Mouse (Mus musculus) kidney, embryonic 16.5 days (tissue): Measurements from ENCODE around the gene Mr1. TPM values are rescaled to one million over a fixed set of nuclear protein-coding genes. Genes with fewer than 3 reads are reported as not detected.
A peak's percentile ranks its signal among the peaks of the same experiment; 100 is the strongest.

Experiments used
- ATAC-seq: fragments of 200-750 bp; cut with Nextera tagmentation; 2 replicates; pipeline ENCODE4 v1.8.0; 2017; ENCODE audit warnings: moderate TSS enrichment; ENCODE audit not compliant: low FRiP score, low TSS enrichment
- H3K27ac ChIP-seq: fragments of 300-500 bp; sonication (generic); 2 replicates; pipeline ENCODE4 v1.5.1; 2014; ENCODE audit warnings: low read length
- H3K27me3 ChIP-seq: fragments of 300-500 bp; sonication (generic); 2 replicates; pipeline ENCODE4 v1.6.1; 2014; ENCODE audit warnings: low read length, control low read depth, mixed read lengths; ENCODE audit not compliant: insufficient read depth
- H3K36me3 ChIP-seq: fragments of 300-500 bp; sonication (generic); 2 replicates; pipeline ENCODE4 v1.6.1; 2014; ENCODE audit warnings: low read length, control low read depth, mixed read lengths; ENCODE audit not compliant: insufficient read depth
- H3K4me1 ChIP-seq: fragments of 300-500 bp; sonication (generic); 2 replicates; pipeline ENCODE4 v1.6.1; 2014; ENCODE audit warnings: low read length, control low read depth, mixed read lengths; ENCODE audit not compliant: insufficient read depth
- H3K4me2 ChIP-seq: fragments of 300-500 bp; sonication (generic); replicated peaks from 2 replicates; pipeline ENCODE4 v1.6.1; 2014; ENCODE audit warnings: low read depth, low read length
- H3K4me3 ChIP-seq: fragments of 300-500 bp; sonication (generic); 2 replicates; pipeline ENCODE4 v1.5.1; 2014; ENCODE audit warnings: mild to moderate bottlenecking, low read length
- H3K9ac ChIP-seq: fragments of 300-500 bp; sonication (generic); replicated peaks from 2 replicates; pipeline ENCODE4 v1.6.1; 2014; ENCODE audit warnings: low read length
- H3K9me3 ChIP-seq: fragments of 300-500 bp; sonication (generic); 2 replicates; pipeline ENCODE4 v1.6.1; 2016; ENCODE audit warnings: low read length, control low read depth
- WGBS: fragments of 180-500 bp; shearing (Covaris S2); extraction: QIAGEN DNeasy Blood & Tissue Kit; methylation state at CpG from one replicate; pipeline ENCODE4 v1.1.7; 2014; 5-methylcytosine and 5-hydroxymethylcytosine counted together
- polyA plus RNA-seq: library from polyadenylated mRNA; unstranded; fragments of >200 nt; fragmentation: Nextera tagmentation; extraction: Ambion mirVana; gene quantifications from 2 replicates; pipeline ENCODE4 v1.2.1, GENCODE M21; 2015

The Mr1 gene
- polyA plus RNA-seq, 1 experiment from 2014 or later = 8.6 TPM

GRCm38 (mm10) chr1:155098486-155099279, 47.9 kb downstream of the Mr1 start:
- H3K4me2 ChIP-seq = peak overlapping the region; percentile 76
- peak; percentile 71 for ATAC-seq
- under 1% methylated on average over 81 of the region's 93 CpGs for WGBS
- H3K4me3 ChIP-seq = peak overlapping the region; percentile 75
- H3K9me3 ChIP-seq = no peaks in the 10 kb centered on the region
- peak overlapping the region; percentile 88 for H3K27ac ChIP-seq
- peaks cover 19% of the 10 kb centered on the region for H3K4me1 ChIP-seq
- H3K9ac ChIP-seq = peak overlapping the region; percentile 98
- H3K36me3 ChIP-seq = no peaks in the 10 kb centered on the region
- H3K27me3 ChIP-seq = no peaks in the 10 kb centered on the region

GRCm38 (mm10) chr1:155097931-155098485, 48.6 kb downstream of the Mr1 start:
- no peak for ATAC-seq
- WGBS = 0% methylated on average over 33 of the region's 33 CpGs
- no peaks in the 10 kb centered on the region for H3K9me3 ChIP-seq
- H3K9ac ChIP-seq = peak overlapping the region; percentile 98
- H3K27ac ChIP-seq = peak overlapping the region; percentile 88
- no peaks in the 10 kb centered on the region for H3K36me3 ChIP-seq
- peaks cover 26% of the 10 kb centered on the region for H3K4me1 ChIP-seq
- H3K27me3 ChIP-seq = no peaks in the 10 kb centered on the region
- peak overlapping the region; percentile 75 for H3K4me3 ChIP-seq
- peak overlapping the region; percentile 76 for H3K4me2 ChIP-seq

- H3K4me3 ChIP-seq = peak overlapping the region; percentile 75
- H3K36me3 ChIP-seq = no peaks in the 10 kb centered on the region
- ATAC-seq = no peak
- H3K4me1 ChIP-seq = peaks cover 33% of the 10 kb centered on the region
- H3K4me2 ChIP-seq = peak overlapping the region; percentile 76
- no peaks in the 10 kb centered on the region for H3K9me3 ChIP-seq
- H3K27me3 ChIP-seq = no peaks in the 10 kb centered on the region
- WGBS = 32% methylated on average over 6 of the region's 6 CpGs
- peak overlapping the region; percentile 88; the same call in 1 of the 2 replicates for H3K27ac ChIP-seq
- H3K9ac ChIP-seq = peak overlapping the region; percentile 98
Observed at GRCm38 (mm10) chr1:155097354-155097753, 49.3 kb downstream of the Mr1 start.

- Histone ChIP-seq H3K27ac (no peak overlapping the region), H3K27me3 (no peaks in the 10 kb centered on the region), H3K4me1 (peaks cover 39% of the 10 kb centered on the region), H3K9ac (no peak overlapping the region), H3K4me2 (peak overlapping the region; percentile 76), H3K36me3 (no peaks in the 10 kb centered on the region), H3K4me3 (peak overlapping the region; percentile 75), H3K9me3 (no peaks in the 10 kb centered on the region)
- 85% methylated on average over 4 of the region's 4 CpGs for WGBS
- no peak for ATAC-seq
Observed at GRCm38 (mm10) chr1:155096620-155097261, 49.9 kb downstream of the Mr1 start.

GRCm38 (mm10) chr1:155093971-155094707, 52.5 kb downstream of the Mr1 start:
- Histone ChIP-seq H3K4me1 (peaks cover 46% of the 10 kb centered on the region), H3K4me3 (no peak overlapping the region), H3K27me3 (no peaks in the 10 kb centered on the region), H3K27ac (peak overlapping the region; percentile 86), H3K9me3 (no peaks in the 10 kb centered on the region), H3K9ac (no peak overlapping the region), H3K4me2 (no peak overlapping the region), H3K36me3 (no peaks in the 10 kb centered on the region)
- 61% methylated on average over 9 of the region's 9 CpGs for WGBS
- no peak for ATAC-seq

GRCm38 (mm10) chr1:155093145-155093791, 53.3 kb downstream of the Mr1 start:
- Histone ChIP-seq H3K4me1 (peaks cover 50% of the 10 kb centered on the region), H3K36me3 (no peaks in the 10 kb centered on the region), H3K27me3 (no peaks in the 10 kb centered on the region), H3K9ac (no peak overlapping the region), H3K9me3 (no peaks in the 10 kb centered on the region), H3K27ac (peak overlapping the region; percentile 86), H3K4me3 (no peak overlapping the region), H3K4me2 (0 out of 2 replicates have a peak overlapping the region, but pooled peaks have one; percentile 1)
- ATAC-seq = peak; percentile 71
- WGBS = 29% methylated on average over 4 of the region's 4 CpGs

- Histone ChIP-seq H3K4me2 (no peak overlapping the region), H3K4me3 (no peak overlapping the region), H3K27me3 (no peaks in the 10 kb centered on the region), H3K9me3 (no peaks in the 10 kb centered on the region), H3K27ac (peak overlapping the region; percentile 86), H3K4me1 (peaks cover 51% of the 10 kb centered on the region), H3K36me3 (no peaks in the 10 kb centered on the region), H3K9ac (no peak overlapping the region)
- WGBS = 15% methylated on average over 14 of the region's 14 CpGs
- ATAC-seq = peak; percentile 60
Observed at GRCm38 (mm10) chr1:155091842-155092800, 54.5 kb downstream of the Mr1 start.

- WGBS = 61% methylated on average over 7 of the region's 7 CpGs
- no peak overlapping the region for H3K4me2 ChIP-seq
- no peaks in the 10 kb centered on the region for H3K9me3 ChIP-seq
- H3K9ac ChIP-seq = no peak overlapping the region
- ATAC-seq = no peak
- no peak overlapping the region for H3K4me3 ChIP-seq
- no peaks in the 10 kb centered on the region for H3K27me3 ChIP-seq
- H3K4me1 ChIP-seq = peaks cover 52% of the 10 kb centered on the region
- H3K36me3 ChIP-seq = no peaks in the 10 kb centered on the region
- peak overlapping the region; percentile 86 for H3K27ac ChIP-seq
Observed at GRCm38 (mm10) chr1:155091374-155091841, 55.2 kb downstream of the Mr1 start.
